Mouse (Mus musculus): ENCODE measurements around the gene Btbd9. TPM values are rescaled to one million over a fixed set of nuclear protein-coding genes. Genes with fewer than 3 reads are reported as not detected.

The Btbd9 gene
- polyA plus RNA-seq, 1 experiment from 2014 or later, result 40.9 TPM

GRCm38 (mm10) chr17:30468368-30468767, 107.9 kb downstream of the Btbd9 start:
- ATAC-seq (ENCODE audit: insufficient number of reproducible peaks, insufficient read depth, low FRiP score, low read depth), result no peak
- Histone ChIP-seq H3K9me3 (ENCODE audit: control insufficient read depth, low read length) (no peaks in the 10 kb centered on the region), H3K27me3 (ENCODE audit: control insufficient read depth, insufficient read depth, low read length) (no peaks in the 10 kb centered on the region), H3K9ac (ENCODE audit: low read length) (peak overlapping the region; percentile 46; the same call in 1 of the 2 replicates), H3K4me3 (ENCODE audit: control insufficient read depth in 1 of 2, insufficient read depth in 1 of 2, low read depth in 1 of 2, low read length in 2 of 2) (no peak overlapping the region), H3K4me1 (ENCODE audit: control insufficient read depth in 2 of 2, insufficient read depth in 2 of 2, low read length in 2 of 2) (peaks cover 37 to 54% of the 10 kb centered on the region in 2 experiments), H3K27ac (replicated peaks in 1 of 2; ENCODE audit: control insufficient read depth in 1 of 2, insufficient read depth in 1 of 2, low read depth in 2 of 2, low read length in 2 of 2) (peak overlapping the region; percentile 37 to 59; a peak in 1 of 4 replicates), H3K4me2 (ENCODE audit: low read length) (peak overlapping the region; percentile 54; the same call in 1 of the 2 replicates), H3K36me3 (ENCODE audit: control insufficient read depth, insufficient read depth, low read length) (no peaks in the 10 kb centered on the region)
- WGBS, result 11% methylated on average over 4 of the region's 4 CpGs

GRCm38 (mm10) chr17:30467566-30468213, 108.6 kb downstream of the Btbd9 start:
- Histone ChIP-seq H3K4me1 (ENCODE audit: control insufficient read depth in 2 of 2, insufficient read depth in 2 of 2, low read length in 2 of 2) (peaks cover 40 to 58% of the 10 kb centered on the region in 2 experiments), H3K4me2 (ENCODE audit: low read length) (peak overlapping the region; percentile 54), H3K4me3 (ENCODE audit: control insufficient read depth in 1 of 2, insufficient read depth in 1 of 2, low read depth in 1 of 2, low read length in 2 of 2) (no peak overlapping the region), H3K36me3 (ENCODE audit: control insufficient read depth, insufficient read depth, low read length) (no peaks in the 10 kb centered on the region), H3K27ac (replicated peaks in 1 of 2; ENCODE audit: control insufficient read depth in 1 of 2, insufficient read depth in 1 of 2, low read depth in 2 of 2, low read length in 2 of 2) (peak overlapping the region; percentile 47 to 59; a peak in 3 of 4 replicates), H3K9ac (ENCODE audit: low read length) (no peak overlapping the region; the same call in 1 of the 2 replicates), H3K9me3 (ENCODE audit: control insufficient read depth, low read length) (no peaks in the 10 kb centered on the region), H3K27me3 (ENCODE audit: control insufficient read depth, insufficient read depth, low read length) (no peaks in the 10 kb centered on the region)
- 29% methylated on average over 14 of the region's 14 CpGs for WGBS
- no peak for ATAC-seq (ENCODE audit: insufficient number of reproducible peaks, insufficient read depth, low FRiP score, low read depth)

GRCm38 (mm10) chr17:30465060-30465762, 111.1 kb downstream of the Btbd9 start:
- Histone ChIP-seq H3K4me3 (ENCODE audit: control insufficient read depth in 1 of 2, insufficient read depth in 1 of 2, low read depth in 1 of 2, low read length in 2 of 2) (no peak overlapping the region), H3K4me1 (ENCODE audit: control insufficient read depth in 2 of 2, insufficient read depth in 2 of 2, low read length in 2 of 2) (peaks cover 29 to 46% of the 10 kb centered on the region in 2 experiments)

GRCm38 (mm10) chr17:30464240-30464745, 112.0 kb downstream of the Btbd9 start:
- H3K4me1 ChIP-seq (ENCODE audit: control insufficient read depth in 2 of 2, insufficient read depth in 2 of 2, low read length in 2 of 2), result peaks cover 27 to 47% of the 10 kb centered on the region in 2 experiments
- H3K9me3 ChIP-seq (ENCODE audit: control insufficient read depth, low read length), result no peaks in the 10 kb centered on the region
- no peaks in the 10 kb centered on the region for H3K36me3 ChIP-seq (ENCODE audit: control insufficient read depth, insufficient read depth, low read length)
- H3K4me3 ChIP-seq (ENCODE audit: control insufficient read depth in 1 of 2, insufficient read depth in 1 of 2, low read depth in 1 of 2, low read length in 2 of 2), result no peak overlapping the region
- peak overlapping the region; percentile 4 to 46; a peak in 3 of 4 replicates for H3K27ac ChIP-seq (replicated peaks in 1 of 2; ENCODE audit: control insufficient read depth in 1 of 2, insufficient read depth in 1 of 2, low read depth in 2 of 2, low read length in 2 of 2)
- WGBS, result 28% methylated on average over 5 of the region's 5 CpGs
- 0 out of 2 replicates have a peak, but pooled peaks have one; percentile 16 for ATAC-seq (ENCODE audit: insufficient number of reproducible peaks, insufficient read depth, low FRiP score, low read depth)
- H3K9ac ChIP-seq (ENCODE audit: low read length), result no peak overlapping the region
- H3K4me2 ChIP-seq (ENCODE audit: low read length), result no peak overlapping the region
- H3K27me3 ChIP-seq (ENCODE audit: control insufficient read depth, insufficient read depth, low read length), result no peaks in the 10 kb centered on the region

More at GRCm38 (mm10) chr17:30465060-30465762, 111.1 kb downstream of the Btbd9 start:
- 45% methylated on average over 6 of the region's 6 CpGs for WGBS
- no peak overlapping the region for H3K4me2 ChIP-seq (ENCODE audit: low read length)
- ATAC-seq (ENCODE audit: insufficient number of reproducible peaks, insufficient read depth, low FRiP score, low read depth), result peak; percentile 36; the same call in 1 of the 2 replicates
- H3K27ac ChIP-seq (replicated peaks in 1 of 2; ENCODE audit: control insufficient read depth in 1 of 2, insufficient read depth in 1 of 2, low read depth in 2 of 2, low read length in 2 of 2), result peak overlapping the region in 1 of 2 experiments; percentile 10; a peak in 2 of 4 replicates
- H3K36me3 ChIP-seq (ENCODE audit: control insufficient read depth, insufficient read depth, low read length), result no peaks in the 10 kb centered on the region
- H3K9me3 ChIP-seq (ENCODE audit: control insufficient read depth, low read length), result no peaks in the 10 kb centered on the region
- H3K9ac ChIP-seq (ENCODE audit: low read length), result no peak overlapping the region
- H3K27me3 ChIP-seq (ENCODE audit: control insufficient read depth, insufficient read depth, low read length), result no peaks in the 10 kb centered on the region

- Histone ChIP-seq H3K4me3 (ENCODE audit: control insufficient read depth in 1 of 2, insufficient read depth in 1 of 2, low read depth in 1 of 2, low read length in 2 of 2) (no peak overlapping the region), H3K9me3 (ENCODE audit: control insufficient read depth, low read length) (no peaks in the 10 kb centered on the region), H3K4me1 (ENCODE audit: control insufficient read depth in 2 of 2, insufficient read depth in 2 of 2, low read length in 2 of 2) (peaks cover 29 to 44% of the 10 kb centered on the region in 2 experiments), H3K27me3 (ENCODE audit: control insufficient read depth, insufficient read depth, low read length) (no peaks in the 10 kb centered on the region), H3K36me3 (ENCODE audit: control insufficient read depth, insufficient read depth, low read length) (no peaks in the 10 kb centered on the region), H3K9ac (ENCODE audit: low read length) (no peak overlapping the region), H3K4me2 (ENCODE audit: low read length) (no peak overlapping the region), H3K27ac (replicated peaks in 1 of 2; ENCODE audit: control insufficient read depth in 1 of 2, insufficient read depth in 1 of 2, low read depth in 2 of 2, low read length in 2 of 2) (no peak overlapping the region)
- WGBS, result 82% methylated on average over 2 of the region's 2 CpGs
- ATAC-seq (ENCODE audit: insufficient number of reproducible peaks, insufficient read depth, low FRiP score, low read depth), result no peak
These were observed 115.5 kb downstream of the Btbd9 start for GRCm38 (mm10) chr17:30460727-30461349.

- no peak overlapping the region for H3K27ac ChIP-seq (replicated peaks in 1 of 2; ENCODE audit: control insufficient read depth in 1 of 2, insufficient read depth in 1 of 2, low read depth in 2 of 2, low read length in 2 of 2)
- peaks cover 23 to 33% of the 10 kb centered on the region in 2 experiments for H3K4me1 ChIP-seq (ENCODE audit: control insufficient read depth in 2 of 2, insufficient read depth in 2 of 2, low read length in 2 of 2)
- no peaks in the 10 kb centered on the region for H3K9me3 ChIP-seq (ENCODE audit: control insufficient read depth, low read length)
- no peaks in the 10 kb centered on the region for H3K36me3 ChIP-seq (ENCODE audit: control insufficient read depth, insufficient read depth, low read length)
- ATAC-seq (ENCODE audit: insufficient number of reproducible peaks, insufficient read depth, low FRiP score, low read depth), result no peak
- no peak overlapping the region for H3K9ac ChIP-seq (ENCODE audit: low read length)
- H3K4me3 ChIP-seq (ENCODE audit: control insufficient read depth in 1 of 2, insufficient read depth in 1 of 2, low read depth in 1 of 2, low read length in 2 of 2), result no peak overlapping the region
- no peak overlapping the region for H3K4me2 ChIP-seq (ENCODE audit: low read length)
- 75% methylated on average over 5 of the region's 5 CpGs for WGBS
- no peaks in the 10 kb centered on the region for H3K27me3 ChIP-seq (ENCODE audit: control insufficient read depth, insufficient read depth, low read length)
These were observed 116.6 kb downstream of the Btbd9 start for GRCm38 (mm10) chr17:30459706-30460105.

GRCm38 (mm10) chr17:30458926-30459325, 117.4 kb downstream of the Btbd9 start:
- Histone ChIP-seq H3K9ac (ENCODE audit: low read length) (no peak overlapping the region), H3K9me3 (ENCODE audit: control insufficient read depth, low read length) (no peaks in the 10 kb centered on the region), H3K4me2 (ENCODE audit: low read length) (no peak overlapping the region), H3K4me1 (ENCODE audit: control insufficient read depth in 2 of 2, insufficient read depth in 2 of 2, low read length in 2 of 2) (peaks cover 19 to 28% of the 10 kb centered on the region in 2 experiments), H3K4me3 (ENCODE audit: control insufficient read depth in 1 of 2, insufficient read depth in 1 of 2, low read depth in 1 of 2, low read length in 2 of 2) (no peak overlapping the region), H3K27ac (replicated peaks in 1 of 2; ENCODE audit: control insufficient read depth in 1 of 2, insufficient read depth in 1 of 2, low read depth in 2 of 2, low read length in 2 of 2) (peak overlapping the region in 1 of 2 experiments; percentile 21; a peak in 1 of 4 replicates), H3K27me3 (ENCODE audit: control insufficient read depth, insufficient read depth, low read length) (no peaks in the 10 kb centered on the region), H3K36me3 (ENCODE audit: control insufficient read depth, insufficient read depth, low read length) (no peaks in the 10 kb centered on the region)
- no peak for ATAC-seq (ENCODE audit: insufficient number of reproducible peaks, insufficient read depth, low FRiP score, low read depth)
- 88% methylated on average over 5 of the region's 5 CpGs for WGBS

Measured in heart, embryonic 14.5 days (tissue).